Mouse (Mus musculus) regulatory T cell (primary cell): ENCODE data around the gene Sema3b.

Source experiments
- in situ Hi-C: fragments of 300-600 bp; cut with MboI, MseI; formaldehyde crosslinking; loops from one replicate; pipeline ENCODE4 v1.15.1; 2025; ENCODE audit warnings: high pct_unique_total_duplicates

Gene Sema3b

GRCm38 (mm10) chr9:107549297-107550074 lies 59.5 kb downstream of the Sema3b start:
- in situ Hi-C loops = loop anchor here (5.0 to 10.0 kb wide), 2 partner anchors 323 to 1185 kb away; partner anchors contain the start of genes Dusp7 and Rbm6

- in situ Hi-C loops = loop anchor here (10.0 kb wide), 1 partner anchor 1184 kb away; the partner anchor contains the start of gene Dusp7
These were observed 60.2 kb downstream of the Sema3b start for GRCm38 (mm10) chr9:107548820-107549219.

- in situ Hi-C loops = loop anchor here (10.0 kb wide), 1 partner anchor 1183 kb away; the partner anchor contains the start of gene Dusp7
These were observed 61.1 kb downstream of the Sema3b start for GRCm38 (mm10) chr9:107547957-107548356.
